Mouse (Mus musculus) layer of hippocampus, postnatal 10 days (tissue): ENCODE measurements around the gene Slc4a4. TPM values are rescaled to one million over a fixed set of nuclear protein-coding genes. Genes with fewer than 3 reads are reported as not detected.
A peak's percentile ranks its signal among the peaks of the same experiment; 100 is the strongest.
"Not testable (repeated sequence)": the region's sequence is repeated elsewhere in the genome, so short reads cannot be mapped to it uniquely, and the experiment has no call there.

Source experiments
- DNase-seq, 2 experiments: peaks; one replicate each; pipeline ENCODE4 v3.0.0; 2021; ENCODE audit warnings: low spot score in 2 of 2
- total RNA-seq, 2 experiments: library from RNA; stranded (reverse); gene quantifications; 2 replicates each; pipeline ENCODE4 v1.2.3; 2021

Gene Slc4a4
- total RNA-seq, 2 experiments from 2014 or later, result 123 to 128 TPM

DNA sequence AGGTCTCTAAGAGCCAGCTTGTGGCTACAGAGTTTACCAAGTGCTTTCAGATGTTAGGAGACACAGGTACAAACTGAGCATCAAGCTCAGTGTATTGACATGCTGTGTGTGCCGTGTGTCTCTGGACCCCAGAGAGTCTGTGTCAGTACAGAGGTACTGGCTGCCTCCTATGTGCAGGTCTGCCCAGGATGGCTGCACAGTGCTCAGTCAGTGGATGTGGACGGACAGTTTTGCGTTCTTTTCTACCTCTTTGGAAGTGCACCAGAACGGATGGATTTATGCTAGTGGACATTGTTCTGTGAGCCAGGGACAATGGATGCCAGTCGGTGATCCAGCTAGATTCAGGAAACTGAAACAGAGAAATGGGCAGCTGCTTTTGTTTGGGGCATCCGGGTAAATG, 72.8 kb downstream of the Slc4a4 start:
- no peak for DNase-seq

DNA sequence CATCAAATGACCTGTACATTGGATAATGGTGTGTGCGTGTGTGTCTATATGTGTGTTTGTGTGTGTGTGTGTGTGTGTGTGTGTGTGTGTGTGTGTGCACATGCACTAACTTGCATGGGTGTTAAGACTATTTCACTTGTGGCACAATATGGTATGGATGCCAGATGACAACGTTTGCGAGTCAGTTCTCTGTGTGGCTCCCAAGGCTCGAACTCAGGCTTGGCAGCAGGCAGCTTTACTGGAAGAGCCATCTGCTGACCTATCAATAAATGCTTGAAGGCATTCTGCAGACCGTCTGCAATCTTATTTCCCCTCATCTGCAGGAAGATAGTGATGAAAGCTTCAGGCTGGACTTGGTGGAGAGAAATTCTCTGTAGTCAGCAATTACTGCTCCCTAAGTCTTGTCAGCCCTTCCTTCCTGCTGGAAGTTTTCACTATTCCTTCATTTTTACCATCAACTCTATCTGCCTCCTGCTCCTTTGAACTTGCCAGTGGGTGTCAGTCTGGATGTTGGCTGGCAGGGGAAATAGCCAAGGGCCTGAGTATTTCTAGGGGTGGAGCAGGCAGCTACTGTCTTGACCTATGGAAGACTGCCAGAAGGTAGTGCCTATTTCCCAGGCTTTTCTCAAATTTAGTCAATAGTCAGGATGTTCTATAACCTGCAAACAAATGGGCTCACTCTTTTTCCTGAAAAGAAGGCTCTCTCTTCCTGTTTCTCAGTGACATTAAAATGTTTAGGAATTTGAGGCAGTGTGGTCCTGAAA, 73.9 kb downstream of the Slc4a4 start:
- DNase-seq, result no peak

DNA sequence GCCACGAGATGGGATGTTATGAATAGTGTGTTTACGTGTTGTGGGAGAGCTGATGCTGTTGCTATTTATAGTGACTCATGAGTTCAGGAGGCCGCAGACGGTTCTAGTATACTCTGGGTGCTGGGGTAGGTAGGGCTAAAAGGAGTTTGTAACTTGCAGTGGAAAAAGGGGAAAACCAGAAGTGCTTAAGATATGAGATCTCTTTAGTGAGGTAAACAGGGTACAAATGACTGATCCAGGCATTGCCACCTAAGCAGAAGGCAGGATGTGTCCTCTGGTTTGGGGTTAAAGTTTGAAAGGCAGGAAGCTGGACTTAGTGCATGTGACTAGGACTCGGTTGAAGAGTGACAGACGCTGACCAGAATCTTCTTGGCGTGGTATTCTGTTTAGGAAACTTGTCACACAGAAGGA, 74.7 kb downstream of the Slc4a4 start:
- no peak for DNase-seq

GRCm38 (mm10) chr5:88964685-88965290, 78.2 kb downstream of the Slc4a4 start:
- DNase-seq, result no peak

GRCm38 (mm10) chr5:88966507-88966906, 79.9 kb downstream of the Slc4a4 start:
- DNase-seq, result no peak

DNA sequence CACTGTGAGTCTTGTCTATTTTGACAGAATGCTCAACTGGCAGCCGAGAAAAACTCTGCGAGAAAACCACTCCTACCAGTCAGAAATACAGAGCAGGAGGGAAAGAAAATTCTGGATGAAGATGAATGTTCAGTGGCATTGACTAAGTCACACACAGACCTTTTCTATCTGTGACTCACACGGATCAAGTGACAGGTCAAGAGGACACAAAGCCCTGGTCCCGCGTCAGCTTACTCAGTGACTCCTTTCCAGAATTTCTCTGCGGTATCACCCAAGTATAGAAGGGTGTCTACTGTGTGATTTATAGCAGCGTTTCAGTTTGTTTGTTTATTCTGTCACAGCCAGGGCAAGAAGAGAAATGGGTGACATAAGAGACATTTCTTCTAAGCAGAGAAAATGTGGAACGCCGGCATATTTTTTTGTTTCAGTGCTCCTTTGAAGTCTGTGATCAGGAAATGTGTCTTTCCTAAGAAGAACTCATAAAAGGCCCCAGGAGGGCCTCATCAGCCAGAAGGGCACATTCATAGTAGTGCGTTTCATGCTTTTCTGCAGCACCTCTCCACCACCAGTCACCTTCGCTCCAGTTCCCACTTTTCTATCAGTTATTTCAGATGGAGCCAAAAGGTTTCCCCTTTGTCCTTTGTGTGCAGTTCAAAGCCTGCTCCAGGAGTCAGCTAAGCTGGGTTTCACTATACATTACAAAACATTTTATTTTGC, 82.5 kb downstream of the Slc4a4 start:
- DNase-seq, result no peak

DNA sequence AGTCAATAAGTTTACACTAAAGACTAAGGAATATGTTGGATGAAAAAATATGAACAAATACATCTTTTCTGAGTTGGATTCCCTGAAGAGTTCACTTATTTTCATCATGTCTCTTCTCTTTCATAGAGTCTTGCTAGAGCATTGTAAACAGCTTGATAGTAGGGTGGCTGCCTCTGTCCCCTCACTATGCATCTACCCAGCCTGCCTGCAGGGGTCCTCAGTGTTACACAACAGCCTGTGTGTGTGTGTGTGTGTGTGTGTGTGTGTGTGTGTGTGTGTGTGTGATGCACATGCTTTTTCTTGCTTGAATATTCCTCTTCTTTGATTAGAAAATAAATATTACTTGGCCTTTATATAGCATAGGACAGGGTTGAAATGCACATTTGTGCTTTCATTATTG, 84.9 kb downstream of the Slc4a4 start:
- DNase-seq, result no peak

GRCm38 (mm10) chr5:88972277-88972676, 85.7 kb downstream of the Slc4a4 start:
- no peak for DNase-seq

DNA sequence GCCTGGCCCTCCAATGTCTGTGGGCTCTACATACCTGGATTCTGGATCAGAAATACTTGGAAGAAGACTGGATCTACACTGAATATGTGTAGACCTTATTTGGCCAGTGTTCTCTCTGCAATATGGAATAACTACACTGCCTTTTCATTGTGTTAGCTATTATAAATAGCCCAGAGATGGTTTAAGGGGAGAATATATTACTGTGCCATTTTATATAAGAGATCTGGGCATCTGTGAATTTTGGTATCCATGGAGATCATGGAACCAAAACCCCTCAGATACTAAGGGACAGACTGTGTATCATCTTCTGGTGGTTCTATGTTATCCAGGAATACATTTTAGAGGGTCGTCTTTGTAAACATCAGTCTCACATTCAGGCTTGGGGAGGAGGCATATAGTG, 86.5 kb downstream of the Slc4a4 start:
- DNase-seq, result no peak

GRCm38 (mm10) chr5:88975694-88976093, 89.1 kb downstream of the Slc4a4 start:
- no peak for DNase-seq

DNA sequence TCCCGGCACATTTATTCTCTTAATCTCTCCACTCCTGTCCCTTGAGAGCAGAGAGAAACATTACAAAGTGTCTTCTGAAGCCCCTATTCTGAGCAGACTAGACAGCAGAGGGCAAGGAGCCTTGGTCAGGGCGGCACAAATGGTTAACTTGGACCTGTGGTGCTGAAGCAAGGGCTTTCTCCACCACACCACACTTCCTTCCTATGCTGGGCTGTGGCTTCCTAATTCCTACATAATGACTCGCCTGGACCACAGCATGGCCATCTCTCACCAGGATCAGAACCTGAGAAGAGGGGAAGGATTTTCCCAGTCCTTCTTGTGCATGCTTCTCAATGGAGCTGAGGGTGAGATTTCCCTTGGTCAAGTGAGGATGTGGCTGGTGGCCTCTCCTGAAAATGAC, 89.8 kb downstream of the Slc4a4 start:
- DNase-seq, result no peak

GRCm38 (mm10) chr5:88980740-88981139, 94.1 kb downstream of the Slc4a4 start:
- no peak for DNase-seq

DNA sequence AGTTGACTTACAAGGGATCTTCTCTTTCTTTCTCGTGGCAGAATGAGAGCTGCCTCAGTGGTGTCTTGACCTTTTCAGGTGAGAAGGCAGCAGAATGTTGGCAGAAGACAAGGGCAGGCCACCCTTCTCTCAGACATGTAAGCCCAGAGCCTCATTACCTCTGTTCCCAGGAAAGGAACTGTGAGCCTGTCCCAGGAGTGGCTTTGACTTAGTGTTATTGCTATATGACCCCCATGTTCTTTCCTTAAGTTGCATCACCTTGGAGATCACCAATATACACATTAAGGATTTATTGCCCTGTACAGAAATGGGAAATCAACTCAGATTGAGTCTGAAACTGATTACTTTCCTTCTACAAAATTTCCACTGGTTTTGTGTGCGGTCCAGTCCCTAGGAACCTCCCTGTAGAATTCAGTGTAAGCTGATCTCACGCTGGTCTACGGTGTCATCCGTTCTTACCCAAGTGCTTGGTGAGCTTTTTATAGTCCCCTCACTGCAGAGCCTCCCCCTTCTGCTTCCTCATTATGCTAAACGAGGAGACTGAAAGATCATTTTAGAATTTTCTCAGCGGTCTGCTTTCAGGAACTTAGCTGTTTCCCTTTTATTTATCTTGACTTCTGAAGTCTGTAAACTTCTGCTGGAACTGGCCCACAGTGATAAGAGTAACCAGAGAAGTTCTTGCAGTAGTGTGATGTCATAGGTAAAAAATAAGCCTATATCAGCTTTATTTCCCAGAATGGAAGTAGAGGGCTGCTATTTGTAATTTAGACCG, 94.8 kb downstream of the Slc4a4 start:
- no peak for DNase-seq

GRCm38 (mm10) chr5:88982040-88982736, 95.6 kb downstream of the Slc4a4 start:
- DNase-seq, result no peak

DNA sequence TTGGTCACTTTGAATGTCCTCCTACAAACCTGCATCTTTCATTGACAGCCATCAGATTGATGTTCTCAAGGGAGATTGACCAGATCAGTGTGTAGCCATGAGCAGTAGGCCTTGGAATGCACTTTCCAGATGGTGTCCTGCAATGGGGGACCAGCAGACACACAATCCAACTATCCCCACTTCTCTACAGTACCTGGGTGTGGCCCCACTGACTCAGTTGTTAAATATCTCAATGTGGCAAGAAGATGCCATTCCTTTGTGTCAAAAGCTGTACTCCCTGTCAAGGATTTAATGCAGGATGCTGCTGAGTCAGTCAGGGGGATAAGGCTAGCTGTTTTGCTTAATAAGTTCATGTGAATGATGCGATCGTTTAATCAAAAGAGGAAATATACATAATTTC, 96.6 kb downstream of the Slc4a4 start:
- DNase-seq, result no peak

DNA sequence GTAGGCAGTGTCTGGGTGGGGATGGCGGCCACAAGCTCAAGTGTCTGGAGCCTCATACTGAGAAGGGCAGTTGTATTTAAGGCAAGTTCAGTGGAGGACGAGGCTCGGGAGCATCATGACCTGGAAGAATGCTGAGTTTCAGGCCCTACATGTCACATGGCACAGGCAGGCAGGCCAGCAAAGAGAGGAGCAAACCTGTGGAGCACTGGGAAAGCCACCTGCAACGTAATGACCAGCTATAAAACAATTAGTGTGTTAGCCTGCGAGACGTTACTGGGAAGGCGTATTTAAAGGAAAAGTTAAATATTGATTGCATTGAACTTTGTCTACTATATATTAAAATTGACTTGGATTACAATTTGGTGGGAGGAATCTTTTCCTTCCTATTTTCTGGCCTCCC, 97.0 kb downstream of the Slc4a4 start:
- no peak for DNase-seq

- DNase-seq, result no peak
These were observed 102.4 kb downstream of the Slc4a4 start for GRCm38 (mm10) chr5:88989018-88989417.

GRCm38 (mm10) chr5:88990196-88990747, 103.7 kb downstream of the Slc4a4 start:
- DNase-seq, result peak; percentile 25 to 41

GRCm38 (mm10) chr5:88991309-88991708, 104.7 kb downstream of the Slc4a4 start:
- DNase-seq, result not testable (repeated sequence)

- DNase-seq, result peak; percentile 49 to 62
These were observed 107.9 kb downstream of the Slc4a4 start for GRCm38 (mm10) chr5:88994533-88994932.

- DNase-seq, result no peak
These were observed 109.6 kb downstream of the Slc4a4 start for GRCm38 (mm10) chr5:88996246-88996645.
